Mouse (Mus musculus): ENCODE measurements at regions not wholly inside any gene's neighbourhood (a gene's known extent, or its start where the extent isn't known, plus 50 kb on each side); places are given as distances from the start of the nearest gene placed in this dataset.

DNA sequence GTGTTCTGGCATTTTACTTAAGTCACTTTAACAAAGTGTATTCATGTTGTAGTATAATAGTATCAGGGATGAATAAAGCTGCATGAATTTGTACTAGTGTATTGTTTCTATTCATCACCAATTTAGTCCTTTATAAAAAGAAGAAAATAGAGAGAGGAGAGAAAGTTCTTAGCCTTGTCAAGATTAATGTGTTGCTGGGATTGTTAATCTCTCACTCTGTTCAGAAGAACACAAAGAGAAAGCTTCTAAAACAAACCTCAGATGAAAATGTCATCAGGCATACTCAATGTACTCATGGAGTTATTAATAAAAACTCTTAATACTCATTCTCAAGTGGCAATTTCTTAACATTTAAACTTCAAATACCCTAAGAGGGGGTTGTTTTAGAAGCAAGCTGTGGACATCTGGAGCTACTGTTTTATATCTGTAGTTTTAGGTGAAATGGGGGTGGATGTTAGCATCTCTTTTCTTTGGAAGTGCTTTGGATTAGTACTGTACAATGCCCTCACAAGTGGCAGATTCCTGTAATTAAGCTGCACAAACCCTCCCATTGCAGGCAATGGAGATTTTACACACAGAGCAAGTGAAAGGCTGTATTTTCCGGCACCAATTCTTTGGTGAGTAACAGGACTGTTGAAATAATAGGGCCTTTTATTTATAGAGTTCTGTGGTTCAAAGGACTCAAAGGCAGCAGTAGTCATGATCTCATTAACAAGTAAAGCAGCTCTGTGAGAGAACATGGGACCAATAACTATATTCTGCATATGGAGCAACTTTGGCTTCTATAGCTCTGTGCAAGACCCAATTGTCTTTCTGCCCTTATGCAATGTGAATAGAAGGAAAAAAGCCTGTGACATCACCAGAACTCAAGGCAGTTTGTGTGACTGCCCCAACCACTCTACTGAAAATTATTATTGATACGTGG is 273.4 kb upstream of the Epha5 start:
- WGBS = 54% methylated on average over 2 of the region's 2 CpGs
- Histone ChIP-seq H3K4me1 (replicated peaks) (no peaks in the 10 kb centered on the region), H3K36me3 (no peaks in the 10 kb centered on the region), H3K4me3 (replicated peaks) (no peak overlapping the region), H3K9ac (replicated peaks) (no peak overlapping the region), H3K9me3 (no peaks in the 10 kb centered on the region), H3K4me2 (replicated peaks) (no peak overlapping the region), H3K27me3 (no peaks in the 10 kb centered on the region), H3K27ac (no peak overlapping the region)
- ATAC-seq = peak; percentile 77

DNA sequence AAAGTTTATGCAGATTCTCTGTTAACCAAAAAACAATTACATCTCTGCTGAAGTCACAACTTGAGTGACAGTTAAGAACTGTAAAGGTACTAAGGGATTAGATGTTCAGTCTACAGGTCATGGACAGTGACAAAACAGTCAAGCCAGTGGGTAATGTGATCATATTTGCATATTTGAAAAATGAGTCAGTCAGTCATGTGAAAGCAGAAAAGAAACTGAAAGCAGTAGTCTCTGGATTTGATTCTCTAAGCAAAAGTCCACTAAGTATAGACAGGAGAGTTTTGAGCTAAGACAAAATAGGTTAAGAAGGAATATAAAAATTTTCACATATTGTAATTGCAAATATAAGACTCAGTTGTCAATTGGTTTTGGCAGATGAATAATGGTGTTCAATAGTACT is 270.4 kb upstream of the Epha5 start:
- Histone ChIP-seq H3K9ac (replicated peaks) (no peak overlapping the region), H3K36me3 (no peaks in the 10 kb centered on the region), H3K27ac (no peak overlapping the region), H3K4me2 (replicated peaks) (no peak overlapping the region), H3K4me1 (replicated peaks) (no peaks in the 10 kb centered on the region), H3K4me3 (replicated peaks) (no peak overlapping the region), H3K9me3 (no peaks in the 10 kb centered on the region), H3K27me3 (no peaks in the 10 kb centered on the region)
- ATAC-seq = no peak

DNA sequence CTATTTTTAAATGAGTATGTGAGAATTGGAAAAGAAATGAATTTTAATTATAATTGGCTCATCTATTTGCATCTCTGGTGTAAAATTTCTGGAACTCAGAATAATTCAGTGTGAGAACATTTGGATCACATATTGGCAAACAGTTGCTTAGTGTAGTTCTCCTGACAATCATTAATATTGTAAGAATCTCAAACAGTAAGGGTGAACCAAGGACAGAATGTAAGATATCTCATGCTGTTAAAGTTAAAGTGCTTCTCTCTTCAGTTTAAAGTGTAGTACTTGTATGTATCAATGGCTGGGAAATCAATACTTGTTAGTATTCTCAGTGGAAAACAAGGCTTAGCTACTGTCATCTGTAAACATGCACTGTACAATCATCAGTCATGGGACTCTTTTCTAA is 238.0 kb upstream of the Epha5 start:
- no peak overlapping the region for H3K4me3 ChIP-seq (replicated peaks)
- no peak overlapping the region for H3K9ac ChIP-seq (replicated peaks)
- no peaks in the 10 kb centered on the region for H3K36me3 ChIP-seq
- no peak for ATAC-seq
- no peak overlapping the region for H3K27ac ChIP-seq
- no peaks in the 10 kb centered on the region for H3K27me3 ChIP-seq
- no peak overlapping the region for H3K4me2 ChIP-seq (replicated peaks)
- no peaks in the 10 kb centered on the region for H3K9me3 ChIP-seq
- H3K4me1 ChIP-seq (replicated peaks) = no peaks in the 10 kb centered on the region

DNA sequence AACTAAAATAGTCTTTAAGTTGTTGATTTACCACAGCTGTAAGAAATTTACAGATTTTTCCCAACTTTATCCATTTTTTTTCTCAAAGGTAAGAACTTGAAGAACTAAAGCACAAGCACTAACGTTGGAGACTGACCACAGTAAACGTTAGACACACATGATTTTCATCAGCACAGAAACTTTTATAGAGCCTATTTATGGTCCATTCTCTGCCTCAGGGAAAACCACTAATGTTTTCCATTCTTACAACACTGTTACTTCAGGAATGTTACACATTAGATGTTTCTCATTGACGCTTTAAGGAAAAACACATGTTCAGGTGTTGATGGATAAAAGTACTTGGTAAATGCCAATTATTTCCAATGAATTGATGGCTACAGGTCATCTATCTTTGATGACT is 218.3 kb upstream of the Epha5 start:
- Histone ChIP-seq H3K4me1 (replicated peaks) (no peaks in the 10 kb centered on the region), H3K9me3 (no peaks in the 10 kb centered on the region), H3K4me3 (replicated peaks) (no peak overlapping the region), H3K4me2 (replicated peaks) (no peak overlapping the region), H3K27ac (no peak overlapping the region), H3K36me3 (no peaks in the 10 kb centered on the region), H3K27me3 (no peaks in the 10 kb centered on the region), H3K9ac (replicated peaks) (no peak overlapping the region)
- WGBS = 91% methylated on average over 3 of the region's 3 CpGs
- ATAC-seq = no peak

DNA sequence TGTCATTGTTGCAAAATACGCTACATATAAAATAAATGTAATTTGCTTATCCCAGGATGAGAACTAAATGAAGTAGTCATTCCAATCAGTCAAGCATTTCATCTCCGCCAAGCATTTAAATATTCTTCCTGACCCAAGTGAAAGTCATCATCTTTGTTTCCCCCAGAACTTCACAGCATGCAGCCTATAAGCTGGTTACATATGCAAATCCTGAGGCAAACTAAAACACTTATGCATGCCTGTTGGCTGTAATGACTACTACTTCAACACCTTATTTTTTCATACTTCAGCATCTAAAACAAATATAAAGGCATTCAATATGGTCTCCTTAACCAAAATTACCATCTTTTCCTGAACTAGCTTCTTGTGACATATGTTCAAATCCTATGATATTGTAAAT is 215.7 kb upstream of the Epha5 start:
- Histone ChIP-seq H3K4me1 (replicated peaks) (no peaks in the 10 kb centered on the region), H3K4me3 (replicated peaks) (no peak overlapping the region), H3K27me3 (no peaks in the 10 kb centered on the region), H3K9ac (replicated peaks) (no peak overlapping the region), H3K9me3 (no peaks in the 10 kb centered on the region), H3K4me2 (replicated peaks) (no peak overlapping the region), H3K27ac (no peak overlapping the region), H3K36me3 (no peaks in the 10 kb centered on the region)
- no peak for ATAC-seq
- 32% methylated on average over 2 of the region's 2 CpGs for WGBS

DNA sequence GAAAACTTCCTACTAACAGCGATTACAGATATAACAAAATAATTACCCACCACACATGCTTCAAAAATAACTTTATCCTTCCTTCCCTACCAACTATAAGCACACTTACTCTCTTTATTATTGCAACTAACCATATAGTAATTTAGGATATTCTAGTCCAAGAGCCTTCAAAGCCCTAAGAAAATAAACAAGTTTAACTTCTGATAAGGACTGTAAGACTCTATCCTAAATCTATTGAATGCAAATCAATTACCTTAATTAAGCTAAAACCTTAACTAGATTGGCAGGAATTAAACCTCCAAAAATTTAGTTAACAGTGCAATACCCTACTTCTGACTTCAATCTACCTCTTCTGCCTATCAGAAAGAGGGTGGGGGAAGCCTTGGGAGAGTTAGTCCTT is 201.0 kb upstream of the Epha5 start:
- H3K4me2 ChIP-seq (replicated peaks) = no peak overlapping the region
- H3K9me3 ChIP-seq = no peaks in the 10 kb centered on the region
- no peak overlapping the region for H3K27ac ChIP-seq
- H3K4me3 ChIP-seq (replicated peaks) = no peak overlapping the region
- WGBS = 89% methylated on average over 1 of the region's 1 CpGs
- no peaks in the 10 kb centered on the region for H3K27me3 ChIP-seq
- H3K36me3 ChIP-seq = no peaks in the 10 kb centered on the region
- no peak overlapping the region for H3K9ac ChIP-seq (replicated peaks)
- ATAC-seq = no peak
- H3K4me1 ChIP-seq (replicated peaks) = no peaks in the 10 kb centered on the region

DNA sequence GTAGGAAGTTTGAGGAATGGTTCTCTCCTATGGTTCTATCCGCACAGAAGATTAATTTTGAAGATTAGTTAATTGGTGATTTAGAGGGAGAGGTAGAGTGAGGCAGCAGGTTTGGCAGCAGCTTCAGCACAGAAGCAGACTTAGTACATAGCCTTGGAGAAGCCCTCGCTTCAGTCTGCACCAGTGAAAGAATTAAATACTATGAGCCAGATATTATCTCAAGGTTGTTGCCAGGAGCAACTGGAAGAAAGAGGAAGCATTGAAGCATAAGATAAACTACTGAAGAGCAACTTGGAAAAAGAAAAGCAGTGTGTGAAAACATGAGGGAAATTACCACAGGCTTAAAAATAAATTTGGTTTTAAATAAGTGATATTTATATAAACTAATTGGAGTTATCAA is 191.5 kb upstream of the Epha5 start:
- Histone ChIP-seq H3K4me1 (replicated peaks) (no peaks in the 10 kb centered on the region), H3K4me2 (replicated peaks) (no peak overlapping the region), H3K9ac (replicated peaks) (no peak overlapping the region), H3K27ac (no peak overlapping the region), H3K27me3 (no peaks in the 10 kb centered on the region), H3K9me3 (no peaks in the 10 kb centered on the region), H3K36me3 (no peaks in the 10 kb centered on the region), H3K4me3 (replicated peaks) (no peak overlapping the region)
- no peak for ATAC-seq
- WGBS = 43% methylated on average over 2 of the region's 2 CpGs

DNA sequence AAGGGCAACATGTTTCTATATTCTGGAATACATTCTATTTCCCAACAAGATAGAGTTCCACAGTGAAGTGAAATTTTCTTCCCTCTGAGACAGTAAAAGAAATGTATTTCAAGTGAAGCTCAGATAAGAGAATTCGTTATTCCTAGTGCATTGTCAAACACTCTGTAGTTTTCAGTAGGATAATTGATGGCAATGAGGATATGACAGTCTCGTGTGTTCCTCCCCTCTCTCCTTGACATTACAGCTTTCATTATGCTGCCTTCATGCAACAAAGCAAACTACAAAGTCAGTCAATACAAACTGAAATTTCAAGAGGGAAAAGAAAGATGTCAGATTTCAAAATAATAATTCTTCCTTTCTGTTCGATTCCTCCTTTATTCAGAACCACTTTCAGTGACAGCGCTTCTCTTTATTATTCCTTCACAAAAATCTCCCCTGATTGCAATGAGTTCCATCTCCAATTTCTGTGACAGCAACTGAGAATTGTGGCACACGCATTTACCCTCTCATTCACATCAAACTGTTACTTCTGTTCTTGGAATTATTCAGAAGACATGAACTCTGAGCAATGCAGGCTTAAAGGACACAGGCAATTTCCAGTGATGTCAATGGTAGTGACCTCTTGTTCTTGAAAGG is 148.2 kb upstream of the Epha5 start:
- H3K9ac ChIP-seq (replicated peaks) = no peak overlapping the region
- H3K27me3 ChIP-seq = no peaks in the 10 kb centered on the region
- H3K36me3 ChIP-seq = no peaks in the 10 kb centered on the region
- H3K4me2 ChIP-seq (replicated peaks) = no peak overlapping the region
- H3K27ac ChIP-seq = no peak overlapping the region
- ATAC-seq = no peak
- no peaks in the 10 kb centered on the region for H3K4me1 ChIP-seq (replicated peaks)
- H3K9me3 ChIP-seq = 0 out of 2 replicates have a peak, but pooled peaks cover 5% of the 10 kb centered on the region
- WGBS = 79% methylated on average over 5 of the region's 5 CpGs
- H3K4me3 ChIP-seq (replicated peaks) = no peak overlapping the region

DNA sequence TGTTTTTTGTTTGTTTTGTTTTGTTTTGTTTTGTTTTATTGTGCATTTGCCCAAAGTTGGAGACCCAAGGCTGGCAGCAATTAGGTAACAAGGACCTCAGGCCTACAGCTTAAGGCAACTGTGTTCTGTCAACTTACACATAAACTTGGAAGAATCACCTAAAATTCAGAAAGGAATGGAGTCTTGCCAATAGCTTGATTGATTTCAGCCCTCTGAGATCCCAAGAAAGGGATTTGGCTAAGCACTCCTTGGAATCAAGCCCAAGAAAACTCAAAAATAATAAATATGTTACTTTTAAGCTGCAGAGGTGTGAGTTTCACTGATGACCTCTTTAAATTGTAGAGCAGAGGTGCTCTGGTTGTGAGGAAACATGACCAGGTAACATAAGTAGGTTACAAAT is 102.7 kb upstream of the Epha5 start:
- H3K27me3 ChIP-seq = no peaks in the 10 kb centered on the region
- no peak overlapping the region for H3K4me2 ChIP-seq (replicated peaks)
- H3K4me1 ChIP-seq (replicated peaks) = no peaks in the 10 kb centered on the region
- no peak overlapping the region for H3K27ac ChIP-seq
- no peak for ATAC-seq
- H3K36me3 ChIP-seq = no peaks in the 10 kb centered on the region
- no peak overlapping the region for H3K9ac ChIP-seq (replicated peaks)
- H3K4me3 ChIP-seq (replicated peaks) = no peak overlapping the region
- H3K9me3 ChIP-seq = no peaks in the 10 kb centered on the region

DNA sequence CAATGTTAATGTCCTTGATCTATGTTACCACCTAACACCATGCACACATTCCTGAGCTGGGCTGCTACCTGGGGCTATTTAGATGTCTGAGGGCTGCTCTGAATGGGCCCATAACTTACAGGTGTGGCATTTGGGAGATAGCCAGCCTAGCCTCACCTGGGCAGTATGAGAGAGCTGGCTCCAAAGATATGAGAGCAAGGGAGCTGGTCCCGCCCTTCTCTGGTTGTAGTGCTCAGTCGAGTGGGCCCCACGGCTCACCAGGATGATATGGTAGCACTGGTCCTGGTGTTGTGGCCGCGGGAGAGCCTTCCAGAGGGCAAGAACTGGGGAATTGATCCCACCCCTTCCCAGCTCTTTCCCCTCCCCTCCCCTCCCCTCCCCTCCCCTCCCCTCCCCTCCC is 93.0 kb upstream of the Epha5 start:
- WGBS = 90% methylated on average over 5 of the region's 5 CpGs
- Histone ChIP-seq H3K9ac (replicated peaks) (no peak overlapping the region), H3K27ac (no peak overlapping the region), H3K9me3 (peaks cover 2% of the 10 kb centered on the region; the same call in 1 of the 2 replicates), H3K27me3 (no peaks in the 10 kb centered on the region), H3K4me1 (replicated peaks) (no peaks in the 10 kb centered on the region), H3K4me2 (replicated peaks) (no peak overlapping the region), H3K36me3 (no peaks in the 10 kb centered on the region), H3K4me3 (replicated peaks) (no peak overlapping the region)
- no peak for ATAC-seq

DNA sequence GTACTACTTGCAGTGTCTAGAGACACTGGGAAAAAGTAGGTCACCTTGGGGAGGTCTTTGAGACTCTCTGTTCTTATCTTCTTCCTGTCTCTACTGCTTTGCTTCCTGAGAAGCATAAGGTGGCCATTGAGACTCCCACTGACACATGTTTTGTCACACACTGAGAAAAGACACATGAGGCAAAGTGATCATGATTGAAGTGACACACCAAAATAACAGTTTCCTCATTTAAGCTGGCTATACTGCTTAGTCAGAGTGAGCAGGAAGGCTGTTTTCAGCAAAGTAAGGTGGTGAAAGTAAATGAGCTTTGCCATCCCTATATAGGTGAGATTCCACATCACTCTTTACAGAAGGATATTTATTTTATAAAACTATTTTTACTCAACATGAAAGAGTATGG is 63.8 kb upstream of the Epha5 start:
- H3K4me1 ChIP-seq (replicated peaks) = no peaks in the 10 kb centered on the region
- no peak overlapping the region for H3K9ac ChIP-seq (replicated peaks)
- H3K36me3 ChIP-seq = no peaks in the 10 kb centered on the region
- no peaks in the 10 kb centered on the region for H3K9me3 ChIP-seq
- no peak for ATAC-seq
- no peaks in the 10 kb centered on the region for H3K27me3 ChIP-seq
- no peak overlapping the region for H3K4me2 ChIP-seq (replicated peaks)
- H3K4me3 ChIP-seq (replicated peaks) = no peak overlapping the region
- H3K27ac ChIP-seq = no peak overlapping the region
